In the genomic region with DNA sequence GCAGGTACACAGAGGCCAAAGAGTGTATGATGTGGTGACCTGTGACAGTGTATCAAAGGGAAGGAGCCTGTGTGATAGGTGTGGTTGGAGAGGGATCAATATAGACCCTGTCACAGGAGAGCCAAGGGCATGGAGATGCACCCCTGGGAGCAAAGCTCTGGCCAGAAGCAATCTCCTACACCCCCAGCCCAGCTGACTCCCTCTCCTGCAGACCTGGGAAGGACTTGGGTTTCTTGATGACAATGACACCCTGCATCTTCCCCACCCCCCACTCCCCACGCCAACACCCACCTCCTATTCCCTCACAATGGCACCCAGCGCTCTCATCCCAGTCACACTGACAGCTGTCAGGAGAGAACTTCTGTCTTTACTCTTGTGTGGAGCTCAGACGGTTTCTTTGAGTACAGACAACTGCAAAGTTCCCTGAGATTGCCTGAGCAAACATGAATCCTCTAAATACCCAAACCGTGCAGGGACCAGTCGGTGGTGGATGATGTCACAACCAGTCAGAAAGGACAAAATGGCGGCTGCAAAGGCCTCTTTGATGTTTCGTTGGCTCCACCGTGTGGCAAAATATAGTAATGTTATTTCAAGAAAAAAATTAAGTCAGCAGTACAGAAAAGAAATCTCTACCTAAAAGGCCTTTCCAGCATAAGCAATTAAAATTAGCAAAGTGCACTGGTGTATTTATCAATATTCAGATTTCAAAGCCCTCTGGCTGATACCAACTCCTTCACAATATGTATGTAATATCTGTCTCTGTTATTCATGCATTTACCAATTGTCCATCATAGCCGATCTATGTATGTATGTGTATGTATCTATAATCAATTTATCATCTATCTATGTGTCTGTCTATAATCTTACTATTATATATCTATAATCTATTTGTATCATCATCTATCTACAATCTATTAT, we compare ENCODE assay signal across 8 mouse cellular contexts. TPM values are rescaled to one million over a fixed set of nuclear protein-coding genes. Genes with fewer than 3 reads are reported as not detected.
A peak's percentile ranks its signal among the peaks of the same experiment; 100 is the strongest.
DNase-seq lines count a peak whose midpoint lies in the region; ATAC-seq and TF ChIP-seq lines count a peak whose summit lies in the region.

No protein-coding gene starts in this region.

- TF ChIP-seq CTCF in testis, adult 2 months (IDR thresholded peaks at IDR 0.05; ENCODE audit: control insufficient read depth, insufficient read depth, insufficient replicate concordance, low read depth, low read length), result peak; percentile 22; the same call in 1 of the 2 replicates

- H3K27me3 ChIP-seq in forebrain, embryonic 13.5 days, result no peaks in the 10 kb centered on the region
- no peaks in the 10 kb centered on the region for H3K27me3 ChIP-seq in liver, embryonic 15.5 days
- no peaks in the 10 kb centered on the region for H3K27me3 ChIP-seq in neural tube, embryonic 11.5 days (ENCODE audit: control insufficient read depth, insufficient read depth, low read length)
- no peaks in the 10 kb centered on the region for H3K27me3 ChIP-seq in testis, adult 2 months (ENCODE audit: control insufficient read depth, insufficient read depth, low read length)

- WGBS in forebrain, embryonic 13.5 days, result 19% methylated on average over 9 of the region's 9 CpGs
- 21% methylated on average over 9 of the region's 9 CpGs for WGBS in liver, embryonic 15.5 days (ENCODE audit: insufficient replicate concordance)
- WGBS in neural tube, embryonic 11.5 days, result 20% methylated on average over 9 of the region's 9 CpGs

- H3K4me3 ChIP-seq in forebrain, embryonic 13.5 days, result peak overlapping the region; percentile 44
- peak overlapping the region; percentile 17; the same call in 1 of the 2 replicates for H3K4me3 ChIP-seq in liver, embryonic 15.5 days (replicated peaks)
- H3K4me3 ChIP-seq in neural tube, embryonic 11.5 days (ENCODE audit: low read depth, low read length), result peak overlapping the region; percentile 33
- no peak overlapping the region for H3K4me3 ChIP-seq in testis, adult 2 months (ENCODE audit: control insufficient read depth, low read depth, low read length)

- peak overlapping the region; percentile 67 for H3K9ac ChIP-seq in forebrain, embryonic 13.5 days
- no peak overlapping the region for H3K9ac ChIP-seq in liver, embryonic 15.5 days
- peak overlapping the region; percentile 65 for H3K9ac ChIP-seq in neural tube, embryonic 11.5 days (ENCODE audit: low read length)

- no peaks in the 10 kb centered on the region for H3K9me3 ChIP-seq in forebrain, embryonic 13.5 days (replicated peaks)
- no peaks in the 10 kb centered on the region for H3K9me3 ChIP-seq in liver, embryonic 15.5 days (replicated peaks)
- H3K9me3 ChIP-seq in neural tube, embryonic 11.5 days (ENCODE audit: control insufficient read depth, low read length), result no peaks in the 10 kb centered on the region

- H3K4me1 ChIP-seq in forebrain, embryonic 13.5 days, result peaks cover 4% of the 10 kb centered on the region; the same call in 1 of the 2 replicates
- H3K4me1 ChIP-seq in liver, embryonic 15.5 days (replicated peaks), result peaks cover 3% of the 10 kb centered on the region; the same call in 1 of the 2 replicates
- H3K4me1 ChIP-seq in neural tube, embryonic 11.5 days (ENCODE audit: control insufficient read depth, insufficient read depth, low read length), result no peaks in the 10 kb centered on the region
- H3K4me1 ChIP-seq in testis, adult 2 months (ENCODE audit: control insufficient read depth, insufficient read depth, low read length), result no peaks in the 10 kb centered on the region

- DNase-seq in ES-CJ7 (ENCODE audit: low read depth, low spot score), result peak; percentile 90
- peak; percentile 71 for DNase-seq in c-Kit-positive CD71-positive TER-119-positive erythroid progenitor cells, embryonic 14.5 days (ENCODE audit: low spot score)
- peak; percentile 65 to 76 for DNase-seq in heart, postnatal 14 days
- peak; percentile 67 to 82 for DNase-seq in kidney, postnatal 4 days
- DNase-seq in neural tube, embryonic 11.5 days (ENCODE audit: low spot score), result peak; percentile 80

- no peaks in the 10 kb centered on the region for H3K36me3 ChIP-seq in forebrain, embryonic 13.5 days (ENCODE audit: poor library complexity, severe bottlenecking)
- no peaks in the 10 kb centered on the region for H3K36me3 ChIP-seq in liver, embryonic 15.5 days (replicated peaks)
- H3K36me3 ChIP-seq in neural tube, embryonic 11.5 days (ENCODE audit: control insufficient read depth, insufficient read depth, low read length), result no peaks in the 10 kb centered on the region
- H3K36me3 ChIP-seq in testis, adult 2 months (ENCODE audit: control insufficient read depth, insufficient read depth, low read length), result no peaks in the 10 kb centered on the region

- ATAC-seq in forebrain, embryonic 13.5 days, result peak; percentile 92
- 0 out of 2 replicates have a peak, but pooled peaks have one; percentile 22 for ATAC-seq in liver, embryonic 15.5 days (ENCODE audit: insufficient read depth)
- ATAC-seq in neural tube, embryonic 11.5 days (ENCODE audit: insufficient read depth, low FRiP score, low TSS enrichment), result peak; percentile 72; the same call in 1 of the 2 replicates

- no peak for TF ChIP-seq POLR2A in testis, adult 2 months (IDR thresholded peaks at IDR 0.05; ENCODE audit: control insufficient read depth, low read depth, low read length)

- intact Hi-C loops in heart, postnatal 14 days (cut with DNase I), result loop anchor here (1.0 to 10.0 kb wide), 4 partner anchors 22 to 414 kb away; a partner anchor contains a TSS

- peak overlapping the region; percentile 62 for H3K4me2 ChIP-seq in forebrain, embryonic 13.5 days
- H3K4me2 ChIP-seq in liver, embryonic 15.5 days, result peak overlapping the region; percentile 53
- peak overlapping the region; percentile 60 for H3K4me2 ChIP-seq in neural tube, embryonic 11.5 days (ENCODE audit: low read depth)

- 0 out of 2 replicates have a peak overlapping the region, but pooled peaks have one; percentile 57 for H3K27ac ChIP-seq in forebrain, embryonic 13.5 days
- no peak overlapping the region for H3K27ac ChIP-seq in liver, embryonic 15.5 days (replicated peaks)
- no peak overlapping the region for H3K27ac ChIP-seq in neural tube, embryonic 11.5 days (ENCODE audit: low read depth, low read length)
- no peak overlapping the region for H3K27ac ChIP-seq in testis, adult 2 months (ENCODE audit: control insufficient read depth, insufficient read depth, low read depth, low read length)

RNA-seq across cellular contexts. Expression of a gene that starts 21.9 kb away (rescaled TPM):
- 63.8 and 65.1 TPM in 2 replicates for polyA plus RNA-seq in forebrain, embryonic 13.5 days (2015; fragmentation: Nextera tagmentation; extraction: Ambion mirVana)
- total RNA-seq in heart, postnatal 14 days (2021), result 10 to 100 TPM; 69.8 to 72.5 TPM
- polyA plus RNA-seq in liver, embryonic 15.5 days (2015; fragmentation: Nextera tagmentation; extraction: Ambion mirVana), result 24.1 and 26.1 TPM in 2 replicates
- polyA plus RNA-seq in neural tube, embryonic 11.5 days (2014; fragmentation: Nextera tagmentation; extraction: Ambion mirVana), result 81.8 and 90.8 TPM in 2 replicates
- 2.4 and 2.8 TPM in 2 replicates for polyA plus RNA-seq in testis, adult 2 months (2012; rRNA removed)

RNA-seq across cellular contexts. Expression of a gene that starts 25.5 kb away (rescaled TPM):
- 0.10 and 0.16 TPM in 2 replicates for polyA plus RNA-seq in forebrain, embryonic 13.5 days (2015; fragmentation: Nextera tagmentation; extraction: Ambion mirVana)
- not detected for total RNA-seq in heart, postnatal 14 days (2021)
- not detected in 2 replicates for polyA plus RNA-seq in liver, embryonic 15.5 days (2015; fragmentation: Nextera tagmentation; extraction: Ambion mirVana)
- not detected in 2 replicates for polyA plus RNA-seq in neural tube, embryonic 11.5 days (2014; fragmentation: Nextera tagmentation; extraction: Ambion mirVana)
- 1.4 and 1.5 TPM in 2 replicates for polyA plus RNA-seq in testis, adult 2 months (2012; rRNA removed)

Comparison
In these comparisons a context has a peak if more than half of its experiments do, and no peak if none do; other contexts are left out.
1. ATAC-seq: peak in every context shown above with its lines; median percentile 92 in forebrain, embryonic 13.5 days; 72 in neural tube, embryonic 11.5 days; 22 in liver, embryonic 15.5 days.